Mouse (Mus musculus) ES-E14 (cell line): ENCODE results near the gene Tulp2.

Experiments
- CHD2 ChIP-seq: IDR thresholded peaks from 2 replicates; pipeline ENCODE4 v1.6.1; 2014; ENCODE audit warnings: mild to moderate bottlenecking, low read depth, low read length, inconsistent platforms
- HCFC1 ChIP-seq: IDR thresholded peaks from 2 replicates; pipeline ENCODE4 v1.6.1; 2012; ENCODE audit warnings: low read length, inconsistent platforms, borderline replicate concordance; ENCODE audit not compliant: insufficient read depth
- MAFK ChIP-seq: IDR thresholded peaks from 2 replicates; pipeline ENCODE4 v1.6.1; 2014; ENCODE audit warnings: mild to moderate bottlenecking, low read depth, low read length, inconsistent platforms; ENCODE audit not compliant: insufficient read depth
- ZC3H11A ChIP-seq: IDR thresholded peaks from 2 replicates; pipeline ENCODE4 v1.6.1; 2012; ENCODE audit warnings: low read depth, mild to moderate bottlenecking, inconsistent platforms, low read length, borderline replicate concordance
- ZNF384 ChIP-seq: IDR thresholded peaks from 2 replicates; pipeline ENCODE4 v1.6.1; 2012; ENCODE audit warnings: low read depth, low read length, inconsistent platforms

GRCm38 (mm10) chr7:45490822-45491221 lies 9.1 kb downstream of the Tulp2 start:
- no peak for TF ChIP-seq MAFK
- no peak for TF ChIP-seq ZC3H11A
- TF ChIP-seq HCFC1 = no peak
- no peak for TF ChIP-seq CHD2
- no peak for TF ChIP-seq ZNF384
